Mouse (Mus musculus) layer of hippocampus, adult 6 months (tissue): Measurements from ENCODE around the gene Zfp748. TPM values are rescaled to one million over a fixed set of nuclear protein-coding genes. Genes with fewer than 3 reads are reported as not detected.

Experiments
- long read RNA-seq, 2 experiments: library from polyadenylated mRNA; unstranded; transcript quantifications; one replicate each; pipeline ENCODE4 v2.0.0; 2019 to 2020
- polyA plus RNA-seq: library from polyadenylated mRNA; unstranded; fragments of <200 nt; fragmentation: Nextera tagmentation; gene quantifications from 2 replicates; pipeline ENCODE4 v1.2.3, GENCODE M21; 2021

The Zfp748 gene
- 5.4 and 6.0 TPM in 2 replicates for polyA plus RNA-seq
- long read RNA-seq, experiment 1, full-length matches to known transcripts = 7 of 10 reads
- long read RNA-seq, experiment 1, partial matches to known transcripts = 0 of 10 reads
- long read RNA-seq, experiment 1, other reads (novel, unspliced or antisense) = 3 of 10 reads
- long read RNA-seq, experiment 2, full-length matches to known transcripts = 45 of 48 reads
- long read RNA-seq, experiment 2, partial matches to known transcripts = 0 of 48 reads
- long read RNA-seq, experiment 2, other reads (novel, unspliced or antisense) = 3 of 48 reads

GRCm38 (mm10) chr13:67553730-67554129, at the start of gene Zfp748:
TSS of gene Zfp748 (minus strand) at chr13:67553830.

GRCm38 (mm10) chr13:67525753-67526410, 27.7 kb downstream of the Zfp748 start, which contains the start of the genes Gm26965 and Zfp87:
TSS of gene Gm26965 (minus strand) at chr13:67526151.
TSS of gene Zfp87 (minus strand) at chr13:67526177.

GRCm38 (mm10) chr13:67500084-67500719, 53.4 kb downstream of the Zfp748 start, which contains the start of gene Zfp58:
TSS of gene Zfp58 (minus strand) at chr13:67500555.

Other genes starting within 250 kb of the Zfp748 start
- 0.26 and 0.28 TPM in 2 replicates for gene Zfp457, start 247.3 kb downstream of the Zfp748 start, polyA plus RNA-seq
- gene Zfp595, start 221.3 kb downstream of the Zfp748 start, polyA plus RNA-seq = 0.54 and 0.89 TPM in 2 replicates
- gene Gm28044, start 193.3 kb downstream of the Zfp748 start, polyA plus RNA-seq = 0.56 TPM in 1 of 2 replicates, not detected in the other
- gene Zfp953, start 193.2 kb downstream of the Zfp748 start, polyA plus RNA-seq = 0.18 and 0.21 TPM in 2 replicates
- gene Gm28041, start 178.1 kb downstream of the Zfp748 start, polyA plus RNA-seq = 0.48 TPM in 1 of 2 replicates, not detected in the other
- 0.30 and 0.43 TPM in 2 replicates for gene Zfp456, start 178.0 kb downstream of the Zfp748 start, polyA plus RNA-seq
- gene Zfp429, start 154.0 kb downstream of the Zfp748 start, polyA plus RNA-seq = 1.0 and 2.2 TPM in 2 replicates
- gene Zfp459, start 132.4 kb downstream of the Zfp748 start, polyA plus RNA-seq = 0.68 and 1.3 TPM in 2 replicates
- gene Zfp874a, start 102.2 kb downstream of the Zfp748 start, polyA plus RNA-seq = 5.8 and 7.5 TPM in 2 replicates
- gene Zfp874b, start 69.6 kb downstream of the Zfp748 start, polyA plus RNA-seq = 2.0 and 5.7 TPM in 2 replicates
- 4.1 and 5.1 TPM in 2 replicates for gene Zfp58, start 53.3 kb downstream of the Zfp748 start, polyA plus RNA-seq
- not detected in 2 replicates for gene Gm26965, start 27.7 kb downstream of the Zfp748 start, polyA plus RNA-seq
- gene Zfp87, start 27.7 kb downstream of the Zfp748 start, polyA plus RNA-seq = 38.7 and 41.4 TPM in 2 replicates
- gene Zfp729b, start 55.9 kb upstream of the Zfp748 start, polyA plus RNA-seq = 2.2 and 2.7 TPM in 2 replicates
- 1.5 TPM in 1 of 2 replicates, not detected in the other for gene Gm49345, start 83.9 kb upstream of the Zfp748 start, polyA plus RNA-seq
- gene Zfp729a, start 84.0 kb upstream of the Zfp748 start, polyA plus RNA-seq = 1.6 and 1.9 TPM in 2 replicates
- 6.2 and 7.2 TPM in 2 replicates for gene Zfp738, start 133.2 kb upstream of the Zfp748 start, polyA plus RNA-seq
- gene Zfp65, start 175.3 kb upstream of the Zfp748 start, polyA plus RNA-seq = 2.5 and 3.0 TPM in 2 replicates
- gene Zfp85, start 201.4 kb upstream of the Zfp748 start, polyA plus RNA-seq = 3.5 and 4.0 TPM in 2 replicates
- gene Zfp493, start 225.9 kb upstream of the Zfp748 start, polyA plus RNA-seq = 1.8 and 2.3 TPM in 2 replicates